Mouse (Mus musculus) cerebellum, adult (tissue): Measurements from ENCODE around the gene Aldoc.
"Not testable (repeated sequence)": the region's sequence is repeated elsewhere in the genome, so short reads cannot be mapped to it uniquely, and the experiment has no call there.

Experiments used
- ATAC-seq: cut with Nextera tagmentation; 2 replicates; pipeline ENCODE4 v1.9.2; 2017; ENCODE audit warnings: mild to moderate bottlenecking, moderate library complexity, mixed read lengths; ENCODE audit not compliant: insufficient number of reproducible peaks, low FRiP score, low TSS enrichment

The Aldoc gene

GRCm38 (mm10) chr11:78322860-78323259 lies at the start of gene Aldoc:
TSS of gene Aldoc (plus strand) at chr11:78322968.
- peak; percentile 72 for ATAC-seq

DNA sequence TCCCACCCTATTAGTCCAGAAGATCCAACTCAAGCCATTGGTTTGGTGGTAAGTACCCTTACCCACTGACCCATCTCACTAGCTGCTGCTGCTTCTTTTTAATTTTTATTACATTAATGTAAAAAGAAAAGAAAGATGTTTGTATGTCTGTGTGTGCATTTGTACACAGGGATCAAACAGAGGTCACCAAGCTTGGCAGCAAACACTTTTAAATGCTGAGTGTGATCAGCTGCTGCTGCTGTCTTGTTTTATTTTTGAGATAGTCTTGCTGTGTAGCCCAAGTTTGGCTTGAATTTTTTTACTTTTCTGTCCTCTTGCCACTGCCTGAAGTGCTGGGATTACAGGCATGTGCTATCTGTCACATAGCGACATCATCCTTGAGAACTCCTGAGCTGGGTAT lies 47.2 kb upstream of the Aldoc start:
- no peak for ATAC-seq

- not testable (repeated sequence) for ATAC-seq
Observed at GRCm38 (mm10) chr11:78276169-78276568, 46.6 kb upstream of the Aldoc start.

DNA sequence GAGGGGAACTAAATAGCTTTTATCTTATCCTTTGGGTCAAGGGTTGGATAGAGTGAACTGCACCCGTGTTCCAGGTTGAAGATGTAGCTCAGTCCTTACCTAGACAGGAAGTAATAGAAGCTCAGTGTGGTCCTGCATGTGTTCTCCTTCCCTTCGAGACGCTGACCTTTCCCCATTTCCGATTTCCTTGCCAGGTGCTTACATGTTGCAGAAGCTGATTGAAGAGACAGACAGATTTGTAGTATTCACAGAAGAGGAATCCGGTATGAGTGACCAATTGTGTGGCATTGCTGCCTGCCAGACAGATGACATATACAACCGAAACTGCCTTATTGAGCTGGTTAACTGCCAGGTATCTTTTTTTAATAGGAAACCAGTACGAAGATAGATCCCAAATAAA lies 43.9 kb upstream of the Aldoc start:
- no peak for ATAC-seq

- no peak for ATAC-seq
Observed at GRCm38 (mm10) chr11:78279586-78279985, 43.2 kb upstream of the Aldoc start.

GRCm38 (mm10) chr11:78289146-78289763 lies 33.5 kb upstream of the Aldoc start:
- ATAC-seq: no peak

DNA sequence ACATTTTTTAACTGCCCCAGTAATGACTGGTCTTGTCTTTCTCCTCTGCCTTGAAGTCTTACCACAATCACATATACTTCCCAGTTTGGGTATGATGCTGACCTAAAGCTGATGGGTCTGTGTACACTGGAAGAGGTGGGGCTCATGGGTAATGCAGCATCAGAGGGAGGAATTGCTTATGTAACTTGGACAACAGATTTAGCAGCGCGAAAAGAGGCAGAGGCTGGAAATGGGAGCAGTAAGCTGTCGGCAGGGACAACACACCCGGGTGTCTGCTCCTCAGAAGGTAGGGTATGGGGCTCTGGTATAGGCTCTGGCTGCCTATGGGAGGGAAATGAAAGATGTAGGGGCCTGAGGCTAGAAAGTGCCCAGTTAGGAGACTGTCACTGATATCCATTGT lies 32.1 kb upstream of the Aldoc start, which contains the start of gene BC030499:
BC030499 (plus strand) TSS at position 188 of the 400 bp plus-strand sequence.
- no peak for ATAC-seq

DNA sequence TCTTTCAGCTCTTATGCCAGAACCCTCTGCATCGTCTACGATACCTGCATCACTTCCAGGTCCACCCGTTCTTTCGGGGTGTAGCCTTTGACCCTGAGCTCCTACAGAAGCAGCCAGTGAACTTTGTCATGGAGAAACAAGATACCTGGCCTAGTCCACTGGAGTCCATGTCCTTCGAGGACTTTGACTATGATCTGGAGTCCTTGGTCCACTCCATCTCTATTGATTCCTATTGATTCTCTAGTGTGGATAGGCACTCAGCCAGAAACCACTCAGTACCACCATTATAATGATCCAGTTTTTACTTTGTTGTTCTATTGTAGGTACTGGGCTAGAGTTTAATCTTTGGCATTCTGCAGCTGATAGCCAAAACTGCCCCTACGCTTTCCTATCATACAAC lies 28.2 kb upstream of the Aldoc start:
- ATAC-seq: no peak

DNA sequence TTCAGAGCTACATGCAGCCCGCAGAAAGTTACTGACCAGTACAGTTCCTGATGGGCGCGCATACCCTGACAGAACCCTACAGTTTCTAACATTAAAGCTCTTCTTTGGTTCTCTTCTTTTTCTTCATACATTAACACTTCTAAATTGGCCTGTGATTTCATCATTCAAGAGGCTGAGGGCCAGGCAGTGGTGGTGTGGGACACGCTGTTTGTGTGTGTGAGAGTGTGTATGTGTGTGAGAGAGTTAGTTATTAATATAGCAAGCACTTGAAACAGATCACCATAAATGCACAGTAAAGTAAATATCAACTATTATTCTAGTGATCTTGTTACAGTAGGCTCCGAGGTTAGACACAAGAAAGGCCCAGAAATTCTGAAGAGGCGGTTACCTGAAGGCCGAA lies 21.9 kb upstream of the Aldoc start:
- ATAC-seq: no peak

DNA sequence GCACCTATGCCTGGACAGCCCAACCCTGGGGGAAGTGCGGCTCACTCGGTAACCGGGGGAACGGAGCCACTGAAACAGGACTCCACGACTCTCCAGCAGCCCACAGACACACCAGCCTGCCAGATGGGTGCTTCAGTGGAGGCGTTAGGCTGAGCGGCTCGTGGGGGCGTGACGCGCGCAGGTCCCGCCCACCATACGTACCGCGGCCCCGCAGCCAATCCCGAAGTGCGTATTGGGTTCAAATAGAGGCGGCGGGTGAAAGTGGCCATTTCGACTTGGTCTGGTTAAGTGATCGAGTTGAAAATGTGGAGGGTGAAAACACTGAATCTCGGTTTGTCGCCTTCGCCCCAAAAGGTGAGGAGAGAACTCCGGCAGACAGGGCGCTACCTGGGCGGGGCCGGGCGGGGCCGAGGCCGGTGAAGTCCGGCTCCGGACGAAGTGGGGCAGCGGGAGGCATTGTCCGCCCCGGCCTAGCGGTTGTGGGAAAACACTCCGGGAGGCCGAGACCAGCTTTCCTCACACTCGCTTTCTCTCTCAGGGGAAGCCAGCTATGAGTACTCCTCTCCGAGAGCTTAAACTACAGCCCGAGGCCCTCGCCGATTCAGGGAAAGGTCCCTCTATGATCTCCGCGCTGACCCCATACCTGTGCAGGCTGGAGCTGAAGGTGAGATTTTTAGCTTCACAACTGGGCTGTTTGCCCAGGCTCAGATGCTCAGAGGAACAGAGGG lies 21.2 kb upstream of the Aldoc start, which contains the start of gene Spag5:
Spag5 (plus strand) TSS at position 173 of the 728 bp plus-strand sequence.
- peak; percentile 91 for ATAC-seq

GRCm38 (mm10) chr11:78305272-78305671 lies 17.5 kb upstream of the Aldoc start:
- no peak for ATAC-seq

DNA sequence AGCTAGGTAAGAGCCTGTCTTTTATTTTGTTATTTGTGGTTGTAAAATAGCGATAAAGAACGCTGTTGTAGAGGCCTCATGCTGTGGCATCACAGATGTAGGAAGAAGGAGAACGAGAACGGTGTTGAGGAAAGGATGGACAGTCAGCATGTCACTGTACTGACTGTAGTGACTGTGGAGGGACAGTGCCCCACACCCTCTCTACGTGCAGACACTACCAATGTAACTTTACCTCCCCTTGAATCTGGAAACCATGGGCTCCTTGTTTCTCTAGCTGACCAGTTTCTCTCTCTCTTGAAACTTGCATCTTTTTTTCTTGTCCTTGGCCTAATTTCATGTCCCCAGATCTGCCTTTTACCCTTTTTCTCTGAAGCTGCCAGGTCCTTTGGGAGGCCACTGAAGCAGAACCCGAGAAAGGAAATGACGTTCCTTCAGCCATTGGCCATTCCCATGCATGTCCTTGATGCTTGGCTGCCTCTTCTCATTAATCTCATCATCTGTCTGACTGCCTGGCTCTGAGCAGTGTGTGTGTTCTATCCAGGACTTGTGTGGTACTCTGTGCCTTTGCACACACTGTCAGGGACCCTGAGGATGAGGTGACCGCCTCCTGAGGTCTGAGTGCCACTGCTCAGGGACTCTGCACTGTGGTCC lies 11.8 kb upstream of the Aldoc start:
- ATAC-seq: no peak

DNA sequence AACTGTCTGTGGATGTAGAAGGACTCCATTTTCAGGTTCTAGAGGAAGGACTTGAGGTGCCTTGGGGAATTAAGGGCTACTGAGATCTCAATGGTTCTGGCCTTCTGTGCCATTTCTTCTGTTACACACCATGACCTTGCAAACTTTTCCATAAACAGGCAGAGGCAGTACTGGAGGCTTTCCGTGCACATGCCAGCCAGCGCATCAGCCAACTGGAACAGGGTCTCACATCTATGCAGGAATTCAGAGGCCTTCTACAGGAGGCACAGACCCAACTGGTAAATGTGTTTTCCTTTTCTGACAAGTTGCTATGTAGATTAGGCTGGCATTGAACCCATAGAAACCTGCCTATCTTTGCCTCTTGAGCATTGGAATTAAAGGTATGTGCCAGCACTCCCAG lies 9.1 kb upstream of the Aldoc start:
- ATAC-seq: no peak

DNA sequence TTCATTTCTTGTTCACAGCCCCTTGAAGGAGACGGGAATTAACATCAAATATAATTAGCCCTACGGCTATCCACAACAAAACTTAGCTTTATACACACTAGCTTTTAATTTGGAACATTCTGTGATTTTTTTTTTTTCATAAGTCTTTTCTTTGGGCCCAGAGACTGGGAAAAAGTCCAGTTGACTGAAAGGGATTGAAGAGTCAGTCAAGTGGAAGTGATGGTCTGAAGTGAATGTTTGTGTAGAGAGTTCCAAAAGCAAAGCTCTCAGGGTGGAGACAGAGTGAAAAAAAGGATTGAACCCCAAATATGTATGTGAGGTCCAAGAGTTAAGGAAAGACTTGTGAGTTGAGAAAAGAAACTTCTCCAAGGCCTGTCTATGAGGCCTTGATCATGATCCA lies 4.4 kb upstream of the Aldoc start:
- ATAC-seq: no peak

DNA sequence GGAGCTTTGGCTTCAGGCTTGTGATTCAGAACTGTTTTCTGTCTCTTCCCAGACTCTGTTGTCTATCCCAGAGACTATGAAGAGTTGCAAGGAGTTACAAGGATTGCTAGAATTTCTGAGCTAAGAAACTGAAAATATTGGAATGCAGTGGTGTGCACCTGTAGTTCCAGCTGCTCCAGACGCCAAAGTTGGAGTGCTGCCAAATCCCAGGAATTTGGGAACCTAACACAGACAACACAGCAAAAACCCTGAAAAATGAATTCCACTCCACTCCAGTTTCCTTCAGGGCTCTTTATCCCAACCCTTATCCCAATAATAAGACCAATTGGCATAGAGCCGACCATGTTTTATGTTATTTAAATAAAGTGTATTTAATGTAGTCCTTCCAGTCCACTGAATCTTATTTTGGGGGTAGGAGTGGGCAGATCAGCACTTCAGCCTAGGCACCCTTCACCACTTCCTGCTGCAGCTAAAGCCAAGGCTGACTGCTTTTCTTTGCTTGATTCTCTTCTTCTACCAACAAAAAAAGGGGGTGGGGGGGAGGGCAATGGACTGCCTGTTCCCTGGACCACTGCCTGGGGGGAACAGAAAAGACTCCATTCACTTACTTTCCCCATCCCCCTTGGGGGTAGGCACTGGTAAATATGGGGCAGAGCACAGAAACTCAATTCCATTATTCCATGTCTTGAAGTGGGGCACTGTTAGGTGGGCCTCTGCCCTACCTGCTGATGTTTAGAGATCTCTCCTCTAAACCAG lies 514 bp upstream of the Aldoc start:
- ATAC-seq: no peak

DNA sequence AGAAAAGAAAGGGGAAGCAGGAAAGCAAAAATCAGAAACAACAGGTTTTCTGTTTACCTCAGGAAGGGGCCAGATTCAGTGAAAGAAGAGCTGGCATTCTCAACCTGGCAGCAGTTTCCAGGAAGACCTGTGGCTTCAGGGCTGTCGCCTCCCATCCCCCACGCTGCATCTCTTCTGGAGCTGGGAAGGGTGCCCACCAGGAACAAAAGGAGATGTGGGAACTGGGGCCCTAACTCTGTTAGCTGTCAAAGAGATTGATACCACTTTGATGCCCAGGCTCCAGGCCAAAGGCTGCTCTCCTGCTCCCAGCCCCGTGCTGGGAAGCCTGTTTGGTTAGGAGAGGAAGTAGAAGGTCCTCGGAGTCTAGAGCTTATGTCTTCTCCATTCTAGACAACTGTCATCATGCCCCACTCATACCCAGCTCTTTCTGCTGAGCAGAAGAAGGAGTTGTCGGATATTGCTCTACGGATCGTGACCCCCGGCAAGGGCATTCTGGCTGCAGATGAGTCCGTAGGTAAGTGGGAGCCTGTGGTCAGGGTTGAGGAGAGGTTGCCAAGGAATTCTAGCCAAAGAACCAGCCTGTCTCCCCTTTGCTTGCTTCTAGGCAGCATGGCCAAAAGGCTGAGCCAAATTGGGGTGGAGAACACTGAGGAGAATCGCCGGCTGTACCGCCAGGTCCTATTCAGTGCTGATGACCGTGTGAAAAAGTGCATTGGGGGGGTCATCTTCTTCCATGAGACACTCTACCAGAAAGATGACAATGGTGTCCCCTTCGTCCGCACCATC lies 1.4 kb downstream of the Aldoc start:
- no peak for ATAC-seq

DNA sequence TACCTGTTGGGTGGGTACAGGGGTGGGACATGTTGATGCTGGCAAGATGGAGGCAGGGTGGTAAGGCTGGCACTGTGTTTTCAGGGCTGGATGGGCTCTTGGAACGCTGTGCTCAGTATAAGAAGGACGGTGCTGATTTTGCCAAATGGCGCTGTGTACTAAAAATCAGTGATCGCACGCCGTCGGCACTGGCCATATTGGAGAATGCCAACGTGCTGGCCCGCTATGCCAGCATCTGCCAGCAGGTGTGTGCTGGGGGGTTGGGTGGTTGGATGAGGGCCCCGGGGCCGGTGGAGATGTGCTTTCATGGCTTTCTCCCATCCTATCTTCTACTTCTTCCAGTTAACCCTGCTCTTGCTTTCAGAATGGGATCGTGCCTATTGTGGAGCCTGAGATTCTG lies 2.2 kb downstream of the Aldoc start:
- no peak for ATAC-seq

GRCm38 (mm10) chr11:78327215-78327614 lies 4.4 kb downstream of the Aldoc start:
- ATAC-seq: no peak

DNA sequence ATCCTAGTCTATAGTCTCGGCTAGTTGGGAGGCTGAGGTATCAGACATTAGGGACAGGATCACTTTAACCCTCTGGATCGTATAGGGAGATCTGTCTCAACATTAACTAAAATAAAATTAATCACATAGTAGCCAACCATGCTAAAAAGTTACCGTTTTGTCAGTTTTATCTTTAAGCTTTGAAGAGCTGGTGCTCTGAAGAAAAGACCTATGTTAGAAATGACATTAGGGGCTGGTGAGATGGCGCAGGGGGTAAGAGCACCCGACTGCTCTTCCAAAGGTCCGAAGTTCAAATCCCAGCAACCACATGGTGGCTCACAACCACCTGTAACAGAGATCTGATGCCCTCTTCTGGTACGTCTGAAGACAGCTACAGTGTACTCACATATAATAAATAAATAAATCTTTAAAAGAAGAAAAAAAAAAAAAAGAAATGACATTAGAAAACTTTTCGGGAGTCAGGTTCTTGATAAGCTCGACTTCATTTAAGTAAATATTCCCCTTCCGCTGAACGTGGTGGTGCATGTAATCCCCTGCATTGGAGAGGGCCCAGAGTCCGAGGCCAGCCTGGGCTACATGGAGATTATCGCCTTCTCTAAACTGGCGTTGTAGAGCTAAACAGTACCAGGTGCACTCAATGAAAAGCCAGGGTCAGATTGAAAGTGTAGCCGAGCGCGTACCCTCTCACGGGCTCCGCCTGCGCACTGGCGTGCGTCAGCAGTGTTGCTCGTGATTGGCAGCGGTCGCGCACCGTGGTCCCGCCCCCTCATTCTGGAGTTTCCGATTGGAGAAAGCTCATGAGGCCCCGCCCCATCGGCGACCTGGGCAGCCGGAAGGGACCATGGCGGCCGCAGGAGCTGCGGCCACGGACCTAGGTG lies 5.1 kb downstream of the Aldoc start, which contains the start of gene Pigs:
Pigs (plus strand) TSS at position 782 of the 878 bp plus-strand sequence.
- peak; percentile 89 for ATAC-seq
